Mouse (Mus musculus) kidney, adult 2 months (tissue): ENCODE measurements around the gene Bik.

Experiments used
- CTCF ChIP-seq: fragments of 200-500 bp; conservative IDR thresholded peaks from 2 replicates; pipeline ENCODE4 v1.5.1; 2011; ENCODE audit warnings: low read depth, mild to moderate bottlenecking, control low read depth, low read length, moderate library complexity, mixed read lengths; ENCODE audit not compliant: insufficient read depth, insufficient read length
- POLR2A ChIP-seq: fragments of 200-500 bp; IDR thresholded peaks from one replicate; pipeline ENCODE4 v1.6.1; 2011; ENCODE audit warnings: low read depth, low read length, control low read depth

GRCm38 (mm10) chr15:83538855-83539254 lies 12.2 kb downstream of the Bik start:
- TF ChIP-seq CTCF (no peak), POLR2A (no peak)
